Mouse (Mus musculus): ENCODE results near the gene Cyp4f18. TPM values are rescaled to one million over a fixed set of nuclear protein-coding genes. Genes with fewer than 3 reads are reported as not detected.

The Cyp4f18 gene
- polyA plus RNA-seq, 1 experiment from 2014 or later, result 1.2 TPM

GRCm38 (mm10) chr8:71950482-71951221 is 58.8 kb downstream of the Cyp4f18 start, which contains the start of gene Zfp961:
Gene Zfp961 (plus strand): TSS chr8:71951038.
- Histone ChIP-seq H3K9ac (ENCODE audit: low read depth, low read length) (peak within 1 kb of the TSS; percentile 62), H3K4me3 (ENCODE audit: low read length) (peak within 1 kb of the TSS; percentile 55), H3K36me3 (ENCODE audit: control insufficient read depth, insufficient read depth, low read length) (peaks cover 2% of the 10 kb centered on the region; the same call in 1 of the 2 replicates), H3K9me3 (ENCODE audit: control insufficient read depth, low read length) (peaks cover 13% of the 10 kb centered on the region), H3K27ac (ENCODE audit: low read depth, low read length) (peak within 1 kb of the TSS; percentile 47; the same call in 1 of the 2 replicates), H3K27me3 (ENCODE audit: control insufficient read depth, insufficient read depth, low read length) (no peaks in the 10 kb centered on the region), H3K4me2 (replicated peaks; ENCODE audit: low read depth, low read length) (peak within 1 kb of the TSS; percentile 53), H3K4me1 (ENCODE audit: control insufficient read depth, insufficient read depth, low read length) (0 out of 2 replicates have a peak, but pooled peaks cover 4% of the 10 kb centered on the region)
- peak; percentile 100 for ATAC-seq (ENCODE audit: low FRiP score, low TSS enrichment)
- 4% methylated on average over 34 of the region's 34 CpGs for WGBS

GRCm38 (mm10) chr8:71948624-71949023 is 60.8 kb downstream of the Cyp4f18 start:
- Histone ChIP-seq H3K27me3 (ENCODE audit: control insufficient read depth, insufficient read depth, low read length) (no peaks in the 10 kb centered on the region), H3K4me2 (replicated peaks; ENCODE audit: low read depth, low read length) (no peak overlapping the region), H3K9me3 (ENCODE audit: control insufficient read depth, low read length) (no peaks in the 10 kb centered on the region), H3K4me3 (ENCODE audit: low read length) (no peak overlapping the region), H3K36me3 (ENCODE audit: control insufficient read depth, insufficient read depth, low read length) (no peaks in the 10 kb centered on the region), H3K27ac (ENCODE audit: low read depth, low read length) (no peak overlapping the region), H3K9ac (ENCODE audit: low read depth, low read length) (no peak overlapping the region), H3K4me1 (ENCODE audit: control insufficient read depth, insufficient read depth, low read length) (0 out of 2 replicates have a peak, but pooled peaks cover 4% of the 10 kb centered on the region)
- no peak for ATAC-seq (ENCODE audit: low FRiP score, low TSS enrichment)
- WGBS, result 89% methylated on average over 5 of the region's 5 CpGs

GRCm38 (mm10) chr8:71941776-71942175 is 67.7 kb downstream of the Cyp4f18 start:
- Histone ChIP-seq H3K4me3 (ENCODE audit: low read length) (no peak overlapping the region), H3K4me2 (replicated peaks; ENCODE audit: low read depth, low read length) (no peak overlapping the region), H3K9ac (ENCODE audit: low read depth, low read length) (no peak overlapping the region), H3K4me1 (ENCODE audit: control insufficient read depth, insufficient read depth, low read length) (no peaks in the 10 kb centered on the region), H3K36me3 (ENCODE audit: control insufficient read depth, insufficient read depth, low read length) (no peaks in the 10 kb centered on the region), H3K9me3 (ENCODE audit: control insufficient read depth, low read length) (no peaks in the 10 kb centered on the region), H3K27me3 (ENCODE audit: control insufficient read depth, insufficient read depth, low read length) (no peaks in the 10 kb centered on the region), H3K27ac (ENCODE audit: low read depth, low read length) (no peak overlapping the region)
- 81% methylated on average over 1 of the region's 1 CpGs for WGBS
- no peak for ATAC-seq (ENCODE audit: low FRiP score, low TSS enrichment)

- no peaks in the 10 kb centered on the region for H3K9me3 ChIP-seq (ENCODE audit: control insufficient read depth, low read length)
- no peak overlapping the region for H3K9ac ChIP-seq (ENCODE audit: low read depth, low read length)
- 81% methylated on average over 2 of the region's 2 CpGs for WGBS
- no peaks in the 10 kb centered on the region for H3K27me3 ChIP-seq (ENCODE audit: control insufficient read depth, insufficient read depth, low read length)
- no peak overlapping the region for H3K27ac ChIP-seq (ENCODE audit: low read depth, low read length)
- no peak for ATAC-seq (ENCODE audit: low FRiP score, low TSS enrichment)
- H3K4me2 ChIP-seq (replicated peaks; ENCODE audit: low read depth, low read length), result no peak overlapping the region
- no peak overlapping the region for H3K4me3 ChIP-seq (ENCODE audit: low read length)
- no peaks in the 10 kb centered on the region for H3K36me3 ChIP-seq (ENCODE audit: control insufficient read depth, insufficient read depth, low read length)
- no peaks in the 10 kb centered on the region for H3K4me1 ChIP-seq (ENCODE audit: control insufficient read depth, insufficient read depth, low read length)
Measured at GRCm38 (mm10) chr8:71940293-71941208, 68.9 kb downstream of the Cyp4f18 start.

Other genes with a start within 250 kb of the Cyp4f18 start
- gene Zfp709, start 127.6 kb downstream of the Cyp4f18 start, polyA plus RNA-seq (2014; fragmentation: Nextera tagmentation; extraction: Ambion mirVana), result 6.9 and 7.7 TPM in 2 replicates
- 4.8 and 10.5 TPM in 2 replicates for gene Zfp882, start 101.0 kb downstream of the Cyp4f18 start, polyA plus RNA-seq (2014; fragmentation: Nextera tagmentation; extraction: Ambion mirVana)
- gene Zfp617, start 101.0 kb downstream of the Cyp4f18 start, polyA plus RNA-seq (2014; fragmentation: Nextera tagmentation; extraction: Ambion mirVana), result 29.1 and 30.9 TPM in 2 replicates
- 28.3 and 32.4 TPM in 2 replicates for gene Zfp961, start 58.6 kb downstream of the Cyp4f18 start, polyA plus RNA-seq (2014; fragmentation: Nextera tagmentation; extraction: Ambion mirVana)
- not detected in 2 replicates for gene Olfr372, start 31.6 kb upstream of the Cyp4f18 start, polyA plus RNA-seq (2014; fragmentation: Nextera tagmentation; extraction: Ambion mirVana)
- 0.04 TPM in 1 of 2 replicates, not detected in the other for gene Olfr373, start 73.6 kb upstream of the Cyp4f18 start, polyA plus RNA-seq (2014; fragmentation: Nextera tagmentation; extraction: Ambion mirVana)
- 0.10 TPM in 1 of 2 replicates, not detected in the other for gene Olfr374, start 97.4 kb upstream of the Cyp4f18 start, polyA plus RNA-seq (2014; fragmentation: Nextera tagmentation; extraction: Ambion mirVana)
- gene Tpm4, start 125.3 kb upstream of the Cyp4f18 start, polyA plus RNA-seq (2014; fragmentation: Nextera tagmentation; extraction: Ambion mirVana), result 699 and 718 TPM in 2 replicates
- 88.9 and 96.1 TPM in 2 replicates for gene Rab8a, start 151.6 kb upstream of the Cyp4f18 start, polyA plus RNA-seq (2014; fragmentation: Nextera tagmentation; extraction: Ambion mirVana)
- gene Hsh2d, start 180.0 kb upstream of the Cyp4f18 start, polyA plus RNA-seq (2014; fragmentation: Nextera tagmentation; extraction: Ambion mirVana), result not detected in 2 replicates
- gene Cib3, start 203.2 kb upstream of the Cyp4f18 start, polyA plus RNA-seq (2014; fragmentation: Nextera tagmentation; extraction: Ambion mirVana), result not detected in 2 replicates
- gene Gm11034, start 204.0 kb upstream of the Cyp4f18 start, polyA plus RNA-seq (2014; fragmentation: Nextera tagmentation; extraction: Ambion mirVana), result not detected in 2 replicates
- 61.3 and 68.8 TPM in 2 replicates for gene Fam32a, start 210.1 kb upstream of the Cyp4f18 start, polyA plus RNA-seq (2014; fragmentation: Nextera tagmentation; extraction: Ambion mirVana)
- gene Ap1m1, start 230.4 kb upstream of the Cyp4f18 start, polyA plus RNA-seq (2014; fragmentation: Nextera tagmentation; extraction: Ambion mirVana), result 110 and 125 TPM in 2 replicates